Mouse (Mus musculus): ENCODE measurements around the gene Nt5e. TPM values are rescaled to one million over a fixed set of nuclear protein-coding genes. Genes with fewer than 3 reads are reported as not detected.
A peak's percentile ranks its signal among the peaks of the same experiment; 100 is the strongest.

Nt5e gene
- polyA plus RNA-seq, 1 experiment from 2014 or later, result 1.6 TPM

GRCm38 (mm10) chr9:88324616-88325015, 2.4 kb upstream of the Nt5e start:
- ATAC-seq (ENCODE audit: low FRiP score), result no peak
- Histone ChIP-seq H3K9me3 (replicated peaks) (peaks cover 2% of the 10 kb centered on the region; the same call in 1 of the 2 replicates), H3K36me3 (no peaks in the 10 kb centered on the region), H3K4me2 (replicated peaks) (no peak overlapping the region), H3K27ac (no peak overlapping the region), H3K4me3 (no peak overlapping the region), H3K9ac (no peak overlapping the region), H3K4me1 (0 out of 2 replicates have a peak, but pooled peaks cover 2% of the 10 kb centered on the region), H3K27me3 (peaks cover 36% of the 10 kb centered on the region)
- WGBS, result 89% methylated on average over 3 of the region's 3 CpGs

GRCm38 (mm10) chr9:88328666-88329065, 1.7 kb downstream of the Nt5e start:
- no peak overlapping the region for H3K9ac ChIP-seq
- no peak overlapping the region for H3K27ac ChIP-seq
- peaks cover 2% of the 10 kb centered on the region; the same call in 1 of the 2 replicates for H3K9me3 ChIP-seq (replicated peaks)
- no peak overlapping the region for H3K4me3 ChIP-seq
- no peaks in the 10 kb centered on the region for H3K36me3 ChIP-seq
- no peak overlapping the region for H3K4me2 ChIP-seq (replicated peaks)
- ATAC-seq (ENCODE audit: low FRiP score), result no peak
- H3K27me3 ChIP-seq, result peaks cover 54% of the 10 kb centered on the region
- peaks cover 8% of the 10 kb centered on the region; the same call in 1 of the 2 replicates for H3K4me1 ChIP-seq
- 18% methylated on average over 5 of the region's 5 CpGs for WGBS

- no peak overlapping the region for H3K9ac ChIP-seq
- no peak for ATAC-seq (ENCODE audit: low FRiP score)
- 37% methylated on average over 10 of the region's 10 CpGs for WGBS
- H3K4me1 ChIP-seq, result peaks cover 8% of the 10 kb centered on the region; the same call in 1 of the 2 replicates
- H3K36me3 ChIP-seq, result no peaks in the 10 kb centered on the region
- no peak overlapping the region for H3K4me3 ChIP-seq
- no peak overlapping the region for H3K27ac ChIP-seq
- H3K4me2 ChIP-seq (replicated peaks), result no peak overlapping the region
- no peaks in the 10 kb centered on the region for H3K9me3 ChIP-seq (replicated peaks)
- H3K27me3 ChIP-seq, result peaks cover 58% of the 10 kb centered on the region
Measured at GRCm38 (mm10) chr9:88329166-88329748, 2.3 kb downstream of the Nt5e start.

DNA sequence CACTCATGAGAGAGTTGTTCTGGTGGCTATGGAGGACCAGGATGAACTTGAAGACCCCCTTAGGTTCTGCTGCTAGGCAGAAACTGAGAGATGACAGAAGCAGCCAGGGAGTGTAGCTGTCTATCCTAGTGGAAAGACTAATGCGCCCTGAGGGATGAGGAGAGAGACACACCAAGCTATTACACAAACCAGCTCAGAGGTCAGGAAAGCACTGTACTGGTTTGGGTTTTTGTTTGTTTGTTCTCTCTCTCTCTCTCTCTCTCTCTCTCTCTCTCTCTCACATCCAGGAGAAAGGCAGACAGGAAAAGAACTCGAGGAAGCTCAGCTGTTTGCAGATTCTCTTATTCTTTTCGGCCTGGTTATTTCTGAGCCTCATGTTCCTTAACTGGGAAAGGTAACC, 3.3 kb downstream of the Nt5e start:
- H3K4me3 ChIP-seq, result no peak overlapping the region
- peaks cover 8% of the 10 kb centered on the region; the same call in 1 of the 2 replicates for H3K4me1 ChIP-seq
- no peak overlapping the region for H3K4me2 ChIP-seq (replicated peaks)
- H3K27ac ChIP-seq, result no peak overlapping the region
- 75% methylated on average over 3 of the region's 3 CpGs for whole genome bisulfite sequencing
- no peaks in the 10 kb centered on the region for H3K9me3 ChIP-seq (replicated peaks)
- no peak overlapping the region for H3K9ac ChIP-seq
- no peaks in the 10 kb centered on the region for H3K36me3 ChIP-seq
- no peak for ATAC-seq (ENCODE audit: low FRiP score)
- peaks cover 55% of the 10 kb centered on the region for H3K27me3 ChIP-seq

- no peak overlapping the region for H3K4me3 ChIP-seq
- peaks cover 46% of the 10 kb centered on the region for H3K27me3 ChIP-seq
- H3K27ac ChIP-seq, result no peak overlapping the region
- H3K9ac ChIP-seq, result no peak overlapping the region
- H3K4me2 ChIP-seq (replicated peaks), result no peak overlapping the region
- peak; percentile 39; the same call in 1 of the 2 replicates for ATAC-seq (ENCODE audit: low FRiP score)
- H3K4me1 ChIP-seq, result peaks cover 6% of the 10 kb centered on the region; the same call in 1 of the 2 replicates
- H3K9me3 ChIP-seq (replicated peaks), result no peaks in the 10 kb centered on the region
- H3K36me3 ChIP-seq, result no peaks in the 10 kb centered on the region
- WGBS, result 12% methylated on average over 3 of the region's 3 CpGs
Measured at GRCm38 (mm10) chr9:88332447-88332846, 5.5 kb downstream of the Nt5e start.

- no peak overlapping the region for H3K27ac ChIP-seq
- H3K9ac ChIP-seq, result no peak overlapping the region
- no peak overlapping the region for H3K4me2 ChIP-seq (replicated peaks)
- WGBS, result 70% methylated on average over 1 of the region's 2 CpGs
- ATAC-seq (ENCODE audit: low FRiP score), result no peak
- no peaks in the 10 kb centered on the region for H3K9me3 ChIP-seq (replicated peaks)
- H3K36me3 ChIP-seq, result no peaks in the 10 kb centered on the region
- H3K27me3 ChIP-seq, result peaks cover 14% of the 10 kb centered on the region
- no peak overlapping the region for H3K4me3 ChIP-seq
- peaks cover 6% of the 10 kb centered on the region; the same call in 1 of the 2 replicates for H3K4me1 ChIP-seq
Measured at GRCm38 (mm10) chr9:88335839-88336238, 8.8 kb downstream of the Nt5e start.

- 86% methylated on average over 3 of the region's 3 CpGs for WGBS
- no peaks in the 10 kb centered on the region for H3K9me3 ChIP-seq (replicated peaks)
- no peak overlapping the region for H3K4me3 ChIP-seq
- no peak overlapping the region for H3K27ac ChIP-seq
- ATAC-seq (ENCODE audit: low FRiP score), result no peak
- no peaks in the 10 kb centered on the region for H3K4me1 ChIP-seq
- H3K9ac ChIP-seq, result no peak overlapping the region
- no peaks in the 10 kb centered on the region for H3K36me3 ChIP-seq
- no peak overlapping the region for H3K4me2 ChIP-seq (replicated peaks)
- peaks cover 4% of the 10 kb centered on the region; the same call in 1 of the 2 replicates for H3K27me3 ChIP-seq
Measured at GRCm38 (mm10) chr9:88340819-88341218, 13.8 kb downstream of the Nt5e start.

- Histone ChIP-seq H3K4me2 (replicated peaks) (no peak overlapping the region), H3K9ac (no peak overlapping the region), H3K27ac (no peak overlapping the region), H3K9me3 (replicated peaks) (no peaks in the 10 kb centered on the region), H3K4me1 (no peaks in the 10 kb centered on the region), H3K36me3 (no peaks in the 10 kb centered on the region), H3K4me3 (no peak overlapping the region), H3K27me3 (peaks cover 2% of the 10 kb centered on the region; the same call in 1 of the 2 replicates)
- no peak for ATAC-seq (ENCODE audit: low FRiP score)
- WGBS, result 47% methylated on average over 7 of the region's 7 CpGs
Measured at GRCm38 (mm10) chr9:88342241-88342640, 15.2 kb downstream of the Nt5e start.

DNA sequence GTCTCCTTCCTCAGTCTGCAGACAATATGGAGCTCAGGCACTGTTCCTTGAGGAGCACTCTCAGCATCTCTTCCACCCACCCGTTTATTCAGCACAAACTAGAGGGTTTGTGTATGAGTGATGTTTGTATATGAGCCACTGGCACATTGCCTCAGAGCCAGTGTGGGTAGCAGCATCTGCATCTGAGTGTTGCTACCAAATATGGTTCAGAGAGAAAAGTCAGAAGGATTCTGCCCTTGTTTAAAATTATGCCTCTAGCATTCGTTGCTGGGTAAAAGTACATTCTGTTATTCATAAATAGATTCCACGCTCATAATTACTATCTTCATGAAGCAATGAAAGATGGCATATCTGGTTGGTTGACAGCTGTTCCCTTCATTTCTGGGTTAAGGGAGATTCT, 15.7 kb downstream of the Nt5e start:
- H3K9ac ChIP-seq, result no peak overlapping the region
- H3K36me3 ChIP-seq, result no peaks in the 10 kb centered on the region
- H3K4me2 ChIP-seq (replicated peaks), result no peak overlapping the region
- no peak overlapping the region for H3K27ac ChIP-seq
- H3K9me3 ChIP-seq (replicated peaks), result no peaks in the 10 kb centered on the region
- no peaks in the 10 kb centered on the region for H3K27me3 ChIP-seq
- no peak for ATAC-seq (ENCODE audit: low FRiP score)
- WGBS, result 72% methylated on average over 3 of the region's 3 CpGs
- H3K4me3 ChIP-seq, result no peak overlapping the region
- no peaks in the 10 kb centered on the region for H3K4me1 ChIP-seq

DNA sequence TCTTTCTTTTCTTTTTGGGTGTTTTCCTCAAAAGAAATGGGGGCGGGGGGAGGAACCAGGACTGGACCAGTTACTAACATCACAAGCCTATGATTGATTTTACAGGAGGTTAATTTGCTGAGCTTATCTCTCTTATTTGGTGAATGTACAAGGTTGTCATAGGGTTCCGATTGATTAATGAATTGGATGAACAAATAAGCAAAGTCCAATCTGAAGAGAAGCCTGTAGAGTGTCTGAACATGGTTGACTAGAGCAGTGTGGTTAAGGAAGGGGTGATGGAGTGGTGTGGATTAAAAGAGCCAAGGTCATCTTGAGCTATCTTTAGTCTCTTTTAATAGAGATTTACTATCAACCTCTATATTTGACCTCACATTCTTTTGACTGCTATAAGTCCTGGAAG, 17.4 kb downstream of the Nt5e start:
- ATAC-seq (ENCODE audit: low FRiP score), result no peak

GRCm38 (mm10) chr9:88346857-88347256, 19.9 kb downstream of the Nt5e start:
- WGBS, result 67% methylated on average over 5 of the region's 5 CpGs
- Histone ChIP-seq H3K4me3 (no peak overlapping the region), H3K4me2 (replicated peaks) (no peak overlapping the region), H3K9me3 (replicated peaks) (no peaks in the 10 kb centered on the region), H3K27me3 (no peaks in the 10 kb centered on the region), H3K36me3 (no peaks in the 10 kb centered on the region), H3K27ac (no peak overlapping the region), H3K9ac (no peak overlapping the region), H3K4me1 (no peaks in the 10 kb centered on the region)
- no peak for ATAC-seq (ENCODE audit: low FRiP score)

More for the DNA sequence above, 17.4 kb downstream of the Nt5e start:
- Histone ChIP-seq H3K9me3 (replicated peaks) (no peaks in the 10 kb centered on the region), H3K4me3 (no peak overlapping the region), H3K27me3 (no peaks in the 10 kb centered on the region), H3K36me3 (no peaks in the 10 kb centered on the region), H3K4me1 (no peaks in the 10 kb centered on the region), H3K27ac (no peak overlapping the region), H3K4me2 (replicated peaks) (no peak overlapping the region), H3K9ac (no peak overlapping the region)
- 89% methylated on average over 2 of the region's 2 CpGs for WGBS

- no peaks in the 10 kb centered on the region for H3K36me3 ChIP-seq
- H3K9me3 ChIP-seq (replicated peaks), result no peaks in the 10 kb centered on the region
- H3K27me3 ChIP-seq, result no peaks in the 10 kb centered on the region
- H3K27ac ChIP-seq, result no peak overlapping the region
- H3K4me1 ChIP-seq, result peaks cover 8% of the 10 kb centered on the region
- no peak overlapping the region for H3K4me3 ChIP-seq
- no peak for ATAC-seq (ENCODE audit: low FRiP score)
- H3K4me2 ChIP-seq (replicated peaks), result no peak overlapping the region
- H3K9ac ChIP-seq, result no peak overlapping the region
- WGBS, result 91% methylated on average over 6 of the region's 6 CpGs
Measured at GRCm38 (mm10) chr9:88348623-88349022, 21.6 kb downstream of the Nt5e start.

DNA sequence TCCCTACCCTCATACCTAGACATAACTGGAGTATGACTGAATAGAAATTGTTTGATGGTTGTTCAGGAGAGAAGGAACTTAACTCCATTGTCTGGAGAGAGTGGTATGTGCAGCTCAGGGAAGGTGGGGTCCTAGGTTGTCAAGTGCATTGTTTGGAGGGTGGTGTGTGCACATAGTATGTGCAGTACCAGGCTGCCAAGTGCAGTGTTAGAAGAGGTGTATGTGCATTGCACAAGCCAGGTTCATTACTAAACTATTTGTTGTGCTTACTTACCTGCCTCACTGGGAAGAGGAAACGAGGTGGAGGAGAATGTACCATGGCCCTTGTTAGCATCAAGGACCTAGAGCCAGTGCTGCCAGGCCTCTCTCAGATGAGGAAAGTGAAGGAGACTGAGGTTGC, 23.3 kb downstream of the Nt5e start:
- WGBS, result 92% methylated on average over 1 of the region's 1 CpGs
- Histone ChIP-seq H3K9me3 (replicated peaks) (no peaks in the 10 kb centered on the region), H3K4me1 (peaks cover 8% of the 10 kb centered on the region), H3K4me3 (no peak overlapping the region), H3K36me3 (no peaks in the 10 kb centered on the region), H3K27ac (no peak overlapping the region), H3K27me3 (no peaks in the 10 kb centered on the region), H3K9ac (no peak overlapping the region), H3K4me2 (replicated peaks) (no peak overlapping the region)
- ATAC-seq (ENCODE audit: low FRiP score), result no peak
